In the genomic region with DNA sequence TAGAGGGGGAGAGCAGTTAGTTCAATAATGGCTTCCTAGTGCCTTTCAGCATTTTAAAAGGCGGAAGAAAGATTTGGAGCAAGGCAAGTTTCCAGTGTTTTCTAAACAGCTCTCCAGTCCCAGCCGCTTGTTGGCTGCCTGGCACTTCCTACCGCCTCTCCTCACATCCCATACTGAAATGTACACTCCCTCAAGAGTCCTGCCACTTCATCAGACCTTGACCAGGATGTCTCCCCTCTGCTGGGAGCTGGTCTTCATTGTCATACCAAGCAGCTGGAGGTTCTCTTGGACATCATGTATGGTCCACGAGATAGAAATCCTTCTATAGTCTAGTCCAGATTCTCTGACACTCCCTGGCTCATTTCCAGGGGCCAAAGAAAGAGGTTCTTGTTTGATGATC, we compare ENCODE assay signal across 18 mouse cellular contexts.
DNase-seq lines count a peak whose midpoint lies in the region; ATAC-seq and TF ChIP-seq lines count a peak whose summit lies in the region.
"Had no signal": no experiment of that assay in that cellular context is flagged by ENCODE, and none has a peak within 500 bp of the region (broad histone marks: within the 10 kb centered on the region; RNA-seq: fewer than 3 reads in every experiment).

No protein-coding gene starts in this region.

- TF ChIP-seq CTCF in heart, adult 2 months (IDR thresholded peaks at IDR 0.05): no peak
- TF ChIP-seq CTCF in midbrain, postnatal 0 days (IDR thresholded peaks at IDR 0.05): no peak

- H3K4me2 ChIP-seq in lung, embryonic 15.5 days: no peak overlapping the region
- no peak overlapping the region for H3K4me2 ChIP-seq in midbrain, postnatal 0 days (ENCODE audit: low read depth, low read length, poor library complexity, severe bottlenecking)
- H3K4me2 ChIP-seq in midbrain, embryonic 16.5 days (ENCODE audit: low read length): no peak overlapping the region
- H3K4me2 ChIP-seq: forebrain, embryonic 13.5 days; heart, embryonic 13.5 days; hindbrain, embryonic 13.5 days had no signal

- H3K4me3 ChIP-seq in heart, adult 2 months: no peak overlapping the region
- no peak overlapping the region for H3K4me3 ChIP-seq in lung, embryonic 15.5 days
- no peak overlapping the region for H3K4me3 ChIP-seq in midbrain, postnatal 0 days (ENCODE audit: low read depth, low read length)
- H3K4me3 ChIP-seq in midbrain, embryonic 16.5 days (ENCODE audit: low read depth, low read length): no peak overlapping the region
- H3K4me3 ChIP-seq: embryonic facial prominence, embryonic 10.5 days; forebrain, embryonic 13.5 days; heart, embryonic 13.5 days; hindbrain, embryonic 13.5 days had no signal

- WGBS in heart, adult 2 months: 39% methylated on average over 4 of the region's 4 CpGs
- WGBS in lung, embryonic 15.5 days: 39% methylated on average over 4 of the region's 4 CpGs
- 74% methylated on average over 4 of the region's 4 CpGs for WGBS in midbrain, postnatal 0 days
- WGBS in midbrain, embryonic 16.5 days: 69% methylated on average over 4 of the region's 4 CpGs

- H3K9ac ChIP-seq in heart, adult 2 months (ENCODE audit: low read depth, low read length): no peak overlapping the region
- H3K9ac ChIP-seq in lung, embryonic 15.5 days: no peak overlapping the region
- H3K9ac ChIP-seq in midbrain, postnatal 0 days (replicated peaks; ENCODE audit: low read length, poor library complexity, severe bottlenecking): no peak overlapping the region
- no peak overlapping the region for H3K9ac ChIP-seq in midbrain, embryonic 16.5 days (ENCODE audit: low read depth, low read length)
- H3K9ac ChIP-seq: forebrain, embryonic 13.5 days; forebrain, postnatal 0 days; heart, embryonic 13.5 days; hindbrain, embryonic 13.5 days had no signal

- H3K79me2 ChIP-seq in heart, adult 2 months (replicated peaks; ENCODE audit: control insufficient read depth, insufficient read depth, low read length): peaks cover 1% of the 10 kb centered on the region; the same call in 1 of the 2 replicates

- H3K4me1 ChIP-seq in heart, adult 2 months (ENCODE audit: control insufficient read depth, insufficient read depth, low read length): no peaks in the 10 kb centered on the region
- 0 out of 2 replicates have a peak, but pooled peaks cover 11% of the 10 kb centered on the region for H3K4me1 ChIP-seq in lung, embryonic 15.5 days
- peaks cover 3% of the 10 kb centered on the region for H3K4me1 ChIP-seq in midbrain, postnatal 0 days (ENCODE audit: insufficient read depth, low read length)
- no peaks in the 10 kb centered on the region for H3K4me1 ChIP-seq in midbrain, embryonic 16.5 days (ENCODE audit: control insufficient read depth, insufficient read depth, low read length)

- peak; percentile 32; the same call in 1 of the 2 replicates for ATAC-seq in lung, embryonic 15.5 days (ENCODE audit: borderline replicate concordance, extremely low read depth, low FRiP score, low TSS enrichment)
- no peak for ATAC-seq in midbrain, postnatal 0 days (ENCODE audit: low FRiP score)
- ATAC-seq in midbrain, embryonic 16.5 days: no peak
- ATAC-seq: activated CD4-positive, CD25-positive, alpha-beta regulatory T cell, adult 4 months; forebrain, embryonic 13.5 days; forebrain, postnatal 0 days; Patski had no signal

- intact Hi-C loops in heart, adult 2 months (cut with DNase I): loop anchor here (5.0 kb wide), 1 partner anchor 49 kb away; no protein-coding TSS in a partner anchor

- no peaks in the 10 kb centered on the region; the same call in 1 of the 2 replicates for H3K27me3 ChIP-seq in heart, adult 2 months (ENCODE audit: control insufficient read depth, insufficient read depth, low read length)
- peaks cover 14% of the 10 kb centered on the region for H3K27me3 ChIP-seq in lung, embryonic 15.5 days
- no peaks in the 10 kb centered on the region for H3K27me3 ChIP-seq in midbrain, postnatal 0 days (ENCODE audit: insufficient read depth, low read length)
- no peaks in the 10 kb centered on the region; the same call in 1 of the 2 replicates for H3K27me3 ChIP-seq in midbrain, embryonic 16.5 days (ENCODE audit: control insufficient read depth, insufficient read depth, low read depth, low read length)
- H3K27me3 ChIP-seq: Patski had no signal

- TF ChIP-seq EP300 in heart, adult 2 months (IDR thresholded peaks at IDR 0.05; ENCODE audit: insufficient read depth, low read depth, low read length): no peak

- H3K36me3 ChIP-seq in heart, adult 2 months (ENCODE audit: control insufficient read depth, insufficient read depth, low read length): no peaks in the 10 kb centered on the region; the same call in none of the 2 replicates
- H3K36me3 ChIP-seq in lung, embryonic 15.5 days: no peaks in the 10 kb centered on the region
- H3K36me3 ChIP-seq in midbrain, postnatal 0 days (ENCODE audit: insufficient read depth, low read length): no peaks in the 10 kb centered on the region
- no peaks in the 10 kb centered on the region for H3K36me3 ChIP-seq in midbrain, embryonic 16.5 days (ENCODE audit: control insufficient read depth, insufficient read depth, low read length)
- H3K36me3 ChIP-seq: embryonic facial prominence, embryonic 10.5 days; heart, embryonic 13.5 days; hindbrain, embryonic 13.5 days had no signal

- peak overlapping the region; percentile 7; the same call in 1 of the 2 replicates for H3K27ac ChIP-seq in heart, adult 2 months
- no peak overlapping the region for H3K27ac ChIP-seq in lung, embryonic 15.5 days
- no peak overlapping the region for H3K27ac ChIP-seq in midbrain, postnatal 0 days (ENCODE audit: low read depth, low read length)
- no peak overlapping the region for H3K27ac ChIP-seq in midbrain, embryonic 16.5 days (ENCODE audit: low read length)
- H3K27ac ChIP-seq: embryonic facial prominence, embryonic 10.5 days; forebrain, embryonic 13.5 days; heart, embryonic 13.5 days; hindbrain, embryonic 13.5 days had no signal

- DNase-seq in heart, adult 2 months: no peak
- DNase-seq in heart, adult 8-10 months (ENCODE audit: low spot score): no peak
- DNase-seq in lung, adult 18-20 months: no peak
- DNase-seq in midbrain, postnatal 0 days (ENCODE audit: low spot score): peak; percentile 33
- DNase-seq: adrenal gland, postnatal 14 days; cerebellum, adult 18-20 months; cerebellum, postnatal 25 days; forebrain, postnatal 0 days; gastrocnemius, postnatal 14 days; heart, postnatal 36 days had no signal

- H3K9me3 ChIP-seq in lung, embryonic 15.5 days: no peaks in the 10 kb centered on the region
- no peaks in the 10 kb centered on the region for H3K9me3 ChIP-seq in midbrain, postnatal 0 days (ENCODE audit: low read length)
- H3K9me3 ChIP-seq in midbrain, embryonic 16.5 days (replicated peaks; ENCODE audit: control insufficient read depth, low read length, poor library complexity, severe bottlenecking): no peaks in the 10 kb centered on the region
- H3K9me3 ChIP-seq: embryonic facial prominence, embryonic 10.5 days; forebrain, embryonic 13.5 days; heart, embryonic 13.5 days; hindbrain, embryonic 13.5 days had no signal

- no peak for TF ChIP-seq POLR2A in heart, adult 2 months (IDR thresholded peaks at IDR 0.05; ENCODE audit: insufficient read depth, low read depth, low read length)
